13 mouse cellular contexts compared by ENCODE assay signal in genomic region chr17:56861197-56861596, GRCm38 (mm10). TPM values are rescaled to one million over a fixed set of nuclear protein-coding genes. Genes with fewer than 3 reads are reported as not detected.
DNase-seq lines count a peak whose midpoint lies in the region; ATAC-seq and TF ChIP-seq lines count a peak whose summit lies in the region.
"Had no signal": no experiment of that assay in that cellular context is flagged by ENCODE, and none has a peak within 500 bp of the region (broad histone marks: within the 10 kb centered on the region; RNA-seq: fewer than 3 reads in every experiment).

No protein-coding gene starts in this region.

- ATAC-seq in forebrain, embryonic 12.5 days (ENCODE audit: low FRiP score): 0 out of 2 replicates have a peak, but pooled peaks have one; percentile 23
- ATAC-seq in forebrain, embryonic 11.5 days (replicated peaks; ENCODE audit: low FRiP score): no peak
- peak; percentile 64 for ATAC-seq in liver, embryonic 13.5 days (ENCODE audit: low read depth)
- peak; percentile 71 for ATAC-seq in stomach, postnatal 0 days (ENCODE audit: low FRiP score, low TSS enrichment)

- TF ChIP-seq CTCF in thymus, adult 2 months (IDR thresholded peaks at IDR 0.05; ENCODE audit: borderline replicate concordance, control insufficient read depth, extremely low read depth, insufficient read depth, low read length, poor library complexity): no peak
- no peak for TF ChIP-seq CTCF in stomach, postnatal 0 days (IDR thresholded peaks at IDR 0.05; ENCODE audit: low read depth)

- WGBS in forebrain, embryonic 12.5 days: 53% methylated on average over 3 of the region's 3 CpGs
- WGBS in forebrain, embryonic 11.5 days: 58% methylated on average over 3 of the region's 3 CpGs
- 12% methylated on average over 3 of the region's 3 CpGs for WGBS in thymus, adult 2 months
- 15% methylated on average over 3 of the region's 3 CpGs for WGBS in liver, embryonic 13.5 days (ENCODE audit: insufficient replicate concordance)
- 31% methylated on average over 3 of the region's 3 CpGs for whole genome bisulfite sequencing in stomach, postnatal 0 days

- no peaks in the 10 kb centered on the region for H3K4me1 ChIP-seq in forebrain, embryonic 12.5 days
- H3K4me1 ChIP-seq in forebrain, embryonic 11.5 days (replicated peaks; ENCODE audit: control insufficient read depth, insufficient read depth, low read length): no peaks in the 10 kb centered on the region
- peaks cover 3% of the 10 kb centered on the region; the same call in 1 of the 2 replicates for H3K4me1 ChIP-seq in thymus, adult 2 months (replicated peaks; ENCODE audit: control insufficient read depth, insufficient read depth, low read length)
- H3K4me1 ChIP-seq in liver, embryonic 13.5 days (replicated peaks): peaks cover 10% of the 10 kb centered on the region
- no peaks in the 10 kb centered on the region for H3K4me1 ChIP-seq in stomach, postnatal 0 days (replicated peaks; ENCODE audit: control insufficient read depth, insufficient read depth)
- H3K4me1 ChIP-seq: limb, embryonic 12.5 days had no signal

- H3K9ac ChIP-seq in forebrain, embryonic 12.5 days: no peak overlapping the region
- no peak overlapping the region for H3K9ac ChIP-seq in forebrain, embryonic 11.5 days (ENCODE audit: low read length)
- H3K9ac ChIP-seq in liver, embryonic 13.5 days: no peak overlapping the region
- no peak overlapping the region for H3K9ac ChIP-seq in stomach, postnatal 0 days (ENCODE audit: low read length)
- H3K9ac ChIP-seq: limb, embryonic 12.5 days had no signal

- no peak for TF ChIP-seq POLR2A in thymus, adult 2 months (IDR thresholded peaks at IDR 0.05; ENCODE audit: control insufficient read depth, extremely low read depth, insufficient read depth, low read length, poor library complexity)

- TF ChIP-seq EP300 in stomach, postnatal 0 days (optimal IDR thresholded peaks at IDR 0.05): no peak

- H3K36me3 ChIP-seq in forebrain, embryonic 12.5 days (replicated peaks): no peaks in the 10 kb centered on the region
- no peaks in the 10 kb centered on the region for H3K36me3 ChIP-seq in forebrain, embryonic 11.5 days (ENCODE audit: control insufficient read depth, insufficient read depth, low read length)
- H3K36me3 ChIP-seq in thymus, adult 2 months (ENCODE audit: control insufficient read depth, insufficient read depth, low read length): no peaks in the 10 kb centered on the region
- H3K36me3 ChIP-seq in liver, embryonic 13.5 days: no peaks in the 10 kb centered on the region
- no peaks in the 10 kb centered on the region for H3K36me3 ChIP-seq in stomach, postnatal 0 days (ENCODE audit: control insufficient read depth, insufficient read depth, low read length)
- H3K36me3 ChIP-seq: limb, embryonic 12.5 days had no signal

- no peak overlapping the region for H3K27ac ChIP-seq in forebrain, embryonic 12.5 days
- no peak overlapping the region for H3K27ac ChIP-seq in forebrain, embryonic 11.5 days (ENCODE audit: low read depth, low read length)
- H3K27ac ChIP-seq in thymus, adult 2 months (ENCODE audit: control insufficient read depth, insufficient read depth, low read length): no peak overlapping the region
- no peak overlapping the region for H3K27ac ChIP-seq in liver, embryonic 13.5 days
- no peak overlapping the region for H3K27ac ChIP-seq in stomach, postnatal 0 days (replicated peaks)
- H3K27ac ChIP-seq: limb, embryonic 12.5 days had no signal

- H3K4me3 ChIP-seq in forebrain, embryonic 12.5 days (replicated peaks): no peak overlapping the region
- H3K4me3 ChIP-seq in forebrain, embryonic 11.5 days (ENCODE audit: low read depth, low read length): no peak overlapping the region
- H3K4me3 ChIP-seq in thymus, adult 2 months (ENCODE audit: control insufficient read depth, insufficient read depth, low read length): no peak overlapping the region
- H3K4me3 ChIP-seq in liver, embryonic 13.5 days (replicated peaks): no peak overlapping the region
- H3K4me3 ChIP-seq in stomach, postnatal 0 days (ENCODE audit: low read depth, low read length): no peak overlapping the region
- H3K4me3 ChIP-seq: limb, embryonic 12.5 days had no signal

- H3K4me2 ChIP-seq in forebrain, embryonic 12.5 days: no peak overlapping the region
- H3K4me2 ChIP-seq in forebrain, embryonic 11.5 days (ENCODE audit: low read depth, low read length, severe bottlenecking): no peak overlapping the region
- H3K4me2 ChIP-seq in liver, embryonic 13.5 days: no peak overlapping the region
- no peak overlapping the region for H3K4me2 ChIP-seq in stomach, postnatal 0 days (replicated peaks; ENCODE audit: low read depth)
- H3K4me2 ChIP-seq: limb, embryonic 12.5 days had no signal

- H3K9me3 ChIP-seq in forebrain, embryonic 12.5 days: no peaks in the 10 kb centered on the region
- no peaks in the 10 kb centered on the region for H3K9me3 ChIP-seq in forebrain, embryonic 11.5 days (ENCODE audit: control insufficient read depth, low read length)
- no peaks in the 10 kb centered on the region for H3K9me3 ChIP-seq in liver, embryonic 13.5 days (replicated peaks)
- no peaks in the 10 kb centered on the region for H3K9me3 ChIP-seq in stomach, postnatal 0 days (ENCODE audit: control insufficient read depth, low read length)

- no peak for DNase-seq in forebrain, embryonic 11.5 days (ENCODE audit: low spot score)
- DNase-seq in thymus, postnatal 0 days (ENCODE audit: low spot score): peak; percentile 34
- DNase-seq in thymus, adult 2 months: no peak
- peak; percentile 13 for DNase-seq in liver, embryonic 13.5 days
- DNase-seq in stomach, postnatal 0 days (ENCODE audit: low spot score): peak; percentile 59
- DNase-seq in urinary bladder, postnatal 36 days (ENCODE audit: low spot score in 2 of 2): no peak
- DNase-seq in frontal cortex, postnatal 14 days (ENCODE audit: low spot score in 2 of 2): no peak
- DNase-seq: cerebellum, postnatal 10 days; kidney, adult 18-20 months; spleen, adult 18-20 months had no signal

- H3K27me3 ChIP-seq in forebrain, embryonic 12.5 days: 0 out of 2 replicates have a peak, but pooled peaks cover 3% of the 10 kb centered on the region
- H3K27me3 ChIP-seq in forebrain, embryonic 11.5 days (ENCODE audit: control insufficient read depth, insufficient read depth, low read length): no peaks in the 10 kb centered on the region
- H3K27me3 ChIP-seq in thymus, adult 2 months (ENCODE audit: control insufficient read depth, insufficient read depth, low read length): no peaks in the 10 kb centered on the region
- H3K27me3 ChIP-seq in liver, embryonic 13.5 days: no peaks in the 10 kb centered on the region
- no peaks in the 10 kb centered on the region for H3K27me3 ChIP-seq in stomach, postnatal 0 days (ENCODE audit: control insufficient read depth, insufficient read depth, low read length)
- H3K27me3 ChIP-seq: limb, embryonic 12.5 days had no signal

RNA-seq across cellular contexts. Expression of gene Acsbg2, which starts 13.1 kb away (rescaled TPM):
- polyA plus RNA-seq in forebrain, embryonic 12.5 days (2016; fragmentation: Nextera tagmentation; extraction: Ambion mirVana): not detected in 2 replicates
- polyA plus RNA-seq in forebrain, embryonic 11.5 days (2014; fragmentation: Nextera tagmentation; extraction: Ambion mirVana): not detected in 2 replicates
- polyA plus RNA-seq in thymus, postnatal 0 days (2015; fragmentation: Nextera tagmentation; extraction: Ambion mirVana): not detected in 2 replicates
- 0.11 TPM in 1 of 2 replicates, not detected in the other for polyA plus RNA-seq in thymus, adult 2 months (2012; rRNA removed)
- not detected in 2 replicates for polyA plus RNA-seq in liver, embryonic 13.5 days (2015; fragmentation: Nextera tagmentation; extraction: Ambion mirVana)
- 0.04 TPM in 1 of 2 replicates, not detected in the other for polyA plus RNA-seq in stomach, postnatal 0 days (2015; fragmentation: Nextera tagmentation; extraction: Ambion mirVana)
- polyA plus RNA-seq: limb, embryonic 12.5 days; neural tube, embryonic 11.5 days had no signal

RNA-seq across cellular contexts. Expression of gene 1700061G19Rik, which starts 14.1 kb away (rescaled TPM):
- 0.50 and 0.59 TPM in 2 replicates for polyA plus RNA-seq in forebrain, embryonic 12.5 days (2016; fragmentation: Nextera tagmentation; extraction: Ambion mirVana)
- 0.53 and 0.57 TPM in 2 replicates for polyA plus RNA-seq in forebrain, embryonic 11.5 days (2014; fragmentation: Nextera tagmentation; extraction: Ambion mirVana)
- 0.21 and 0.26 TPM in 2 replicates for polyA plus RNA-seq in thymus, postnatal 0 days (2015; fragmentation: Nextera tagmentation; extraction: Ambion mirVana)
- 0.10 and 0.19 TPM in 2 replicates for polyA plus RNA-seq in thymus, adult 2 months (2012; rRNA removed)
- 0.03 and 0.08 TPM in 2 replicates for polyA plus RNA-seq in liver, embryonic 13.5 days (2015; fragmentation: Nextera tagmentation; extraction: Ambion mirVana)
- polyA plus RNA-seq in stomach, postnatal 0 days (2015; fragmentation: Nextera tagmentation; extraction: Ambion mirVana): 1.0 and 1.4 TPM in 2 replicates

RNA-seq across cellular contexts. Expression of gene Rfx2, which starts 30.4 kb away (rescaled TPM):
- polyA plus RNA-seq in forebrain, embryonic 12.5 days (2016; fragmentation: Nextera tagmentation; extraction: Ambion mirVana): 7.2 and 7.8 TPM in 2 replicates
- polyA plus RNA-seq in forebrain, embryonic 11.5 days (2014; fragmentation: Nextera tagmentation; extraction: Ambion mirVana): 10.9 and 11.1 TPM in 2 replicates
- 3.0 and 3.2 TPM in 2 replicates for polyA plus RNA-seq in thymus, postnatal 0 days (2015; fragmentation: Nextera tagmentation; extraction: Ambion mirVana)
- 31.3 and 44.2 TPM in 2 replicates for polyA plus RNA-seq in thymus, adult 2 months (2012; rRNA removed)
- 10.1 and 10.7 TPM in 2 replicates for polyA plus RNA-seq in liver, embryonic 13.5 days (2015; fragmentation: Nextera tagmentation; extraction: Ambion mirVana)
- polyA plus RNA-seq in stomach, postnatal 0 days (2015; fragmentation: Nextera tagmentation; extraction: Ambion mirVana): 3.2 and 3.3 TPM in 2 replicates

Comparison
In these comparisons a context has a peak if more than half of its experiments do, and no peak if none do; other contexts are left out.
1. DNase-seq: peak in thymus, postnatal 0 days (single experiment), liver, embryonic 13.5 days (single experiment) and stomach, postnatal 0 days (single experiment); none in forebrain, embryonic 11.5 days (single experiment), thymus, adult 2 months (single experiment), urinary bladder, postnatal 36 days (0 of 2) and frontal cortex, postnatal 14 days (0 of 2).